Mouse (Mus musculus): Measurements from ENCODE around the gene Zdhhc18. TPM values are rescaled to one million over a fixed set of nuclear protein-coding genes. Genes with fewer than 3 reads are reported as not detected.

Gene Zdhhc18
- total RNA-seq, 1 experiment from 2014 or later = 20.8 TPM

DNA sequence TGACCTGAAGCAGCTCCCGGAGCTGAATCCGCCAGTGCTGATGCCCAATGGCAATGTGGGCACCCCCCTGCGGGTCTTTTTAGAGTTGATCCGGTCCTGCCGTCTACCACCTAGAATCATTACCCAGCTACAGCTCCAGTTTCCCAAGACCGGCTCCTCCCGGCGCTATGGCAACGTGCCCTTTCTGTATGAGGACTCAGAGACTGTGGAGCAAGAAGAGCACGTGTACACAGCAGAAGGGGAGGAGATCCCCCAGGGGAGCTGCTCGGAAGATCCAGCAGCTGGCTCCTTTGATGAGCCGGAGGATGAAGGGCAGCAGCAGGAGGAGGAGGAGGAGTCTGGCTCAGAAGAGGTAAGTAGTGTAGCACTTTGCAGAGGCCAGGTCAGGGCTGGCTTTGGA, 72.0 kb downstream of the Zdhhc18 start:
- ATAC-seq (replicated peaks; ENCODE audit: insufficient number of reproducible peaks, low FRiP score, low TSS enrichment, poor library complexity, severe bottlenecking) = no peak

DNA sequence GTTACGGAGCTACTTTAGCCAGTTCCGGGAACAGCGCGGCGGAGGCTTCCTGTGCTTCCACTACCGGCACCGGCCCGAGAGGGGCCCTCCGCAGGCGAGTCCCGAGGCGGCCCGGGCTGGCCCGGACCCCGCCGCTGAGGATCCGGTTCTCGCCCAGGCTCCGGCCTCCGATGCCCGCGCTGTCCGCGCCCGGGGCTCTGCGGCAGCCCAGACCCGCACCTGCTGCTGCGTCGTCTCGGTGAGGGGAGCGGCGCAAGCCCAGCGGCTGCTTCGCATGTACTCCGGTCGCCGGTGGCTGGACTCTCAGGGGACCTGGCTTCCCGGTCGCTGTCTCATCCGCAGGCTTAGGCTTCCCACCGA, 75.1 kb downstream of the Zdhhc18 start:
- ATAC-seq (replicated peaks; ENCODE audit: insufficient number of reproducible peaks, low FRiP score, low TSS enrichment, poor library complexity, severe bottlenecking) = no peak

DNA sequence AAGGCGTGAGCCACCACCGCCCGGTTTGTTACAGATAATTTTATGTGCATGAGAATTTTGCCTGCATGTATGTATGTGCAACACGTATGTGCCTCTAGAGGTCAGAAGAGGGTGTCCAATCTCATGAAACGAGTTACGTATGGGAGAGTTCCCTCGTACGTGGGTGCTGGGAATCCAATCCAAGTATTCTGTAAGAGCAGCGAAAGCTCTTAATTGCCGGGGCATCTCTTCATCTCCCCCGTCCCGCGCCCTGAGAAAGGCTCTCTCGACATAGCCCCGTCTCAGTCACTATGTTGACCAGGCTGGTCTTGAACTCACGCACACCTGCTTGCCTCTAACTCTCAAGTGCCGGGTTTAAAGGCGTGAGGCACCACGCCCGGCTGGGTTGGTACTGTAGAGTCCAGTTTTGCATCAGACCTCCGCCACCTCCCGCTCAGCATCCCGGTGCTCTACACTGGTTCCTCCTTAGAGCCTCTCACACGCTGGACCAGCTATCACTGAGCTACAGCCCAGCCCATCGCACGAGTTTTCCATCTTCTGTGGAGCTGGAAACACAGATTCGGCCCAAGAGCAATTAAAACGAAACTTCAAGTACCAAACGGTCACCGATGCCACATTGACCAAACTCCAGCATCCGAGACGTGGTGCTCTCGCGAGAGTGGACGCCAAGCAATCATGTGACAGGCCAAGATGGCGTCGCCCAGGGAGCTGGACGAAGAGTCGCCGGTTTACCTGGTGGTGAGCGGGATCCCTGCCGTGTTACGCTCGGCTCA, 75.7 kb downstream of the Zdhhc18 start, which contains the start of gene Gpatch3:
Gene Gpatch3 (plus strand): TSS at position 676 of the 773 bp plus-strand sequence.
- ATAC-seq (replicated peaks; ENCODE audit: insufficient number of reproducible peaks, low FRiP score, low TSS enrichment, poor library complexity, severe bottlenecking) = peak; percentile 97

DNA sequence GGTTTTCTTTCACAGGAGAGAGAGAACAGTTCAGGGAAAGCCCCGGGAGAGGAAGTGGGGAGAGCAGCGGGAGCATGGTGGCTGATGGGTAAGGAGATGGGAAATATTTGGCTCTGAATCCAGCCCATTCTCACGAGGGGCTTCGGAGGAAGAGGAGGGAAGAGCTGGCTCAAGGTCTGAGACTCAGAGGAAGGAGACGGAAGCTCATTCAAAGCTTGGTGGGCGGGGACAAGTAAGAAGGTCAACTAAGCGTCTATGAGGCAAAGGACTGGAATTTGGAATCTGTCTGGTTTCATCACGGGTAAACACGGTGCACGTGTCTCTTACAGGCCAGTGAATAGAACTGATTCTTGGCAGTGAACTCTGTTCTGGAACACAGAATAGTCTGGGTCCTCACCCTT, 79.9 kb downstream of the Zdhhc18 start:
- no peak for ATAC-seq (replicated peaks; ENCODE audit: insufficient number of reproducible peaks, low FRiP score, low TSS enrichment, poor library complexity, severe bottlenecking)

DNA sequence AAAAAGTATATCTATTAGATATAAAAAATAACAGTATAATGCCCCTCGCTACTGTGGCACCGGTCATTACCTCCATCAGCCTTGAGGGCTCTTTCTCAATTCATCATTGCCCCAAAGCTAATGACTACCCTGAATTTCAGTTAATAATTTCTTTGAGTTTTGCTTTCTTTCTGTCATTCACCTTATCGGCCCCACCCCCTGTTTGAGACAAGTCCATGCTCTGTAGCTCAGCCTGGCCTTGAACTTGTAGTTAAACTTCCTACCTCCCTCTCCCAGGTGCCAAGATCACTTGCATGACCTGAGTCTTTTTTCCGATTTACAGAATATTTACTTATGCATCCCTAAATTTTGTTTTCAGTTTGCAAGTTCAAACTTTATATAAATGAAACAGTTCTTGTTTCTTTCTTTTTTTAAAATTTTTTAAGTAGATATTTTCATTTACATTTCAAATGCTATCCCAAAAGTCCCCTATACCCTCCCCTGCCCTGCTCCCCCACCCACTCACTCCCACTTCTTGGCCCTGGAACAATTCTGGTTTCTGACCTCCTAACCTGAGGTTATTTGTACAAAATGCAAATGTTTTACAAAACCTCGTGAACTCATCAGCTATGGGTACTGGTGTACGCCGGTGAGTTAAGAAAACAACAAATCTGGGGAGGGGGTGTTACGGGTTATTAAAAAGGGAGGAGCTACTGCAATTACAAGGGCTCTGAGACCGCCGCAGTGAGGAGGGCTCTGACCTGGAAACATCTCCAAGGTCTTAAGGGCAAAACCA, 80.5 kb downstream of the Zdhhc18 start:
- ATAC-seq (replicated peaks; ENCODE audit: insufficient number of reproducible peaks, low FRiP score, low TSS enrichment, poor library complexity, severe bottlenecking) = no peak

DNA sequence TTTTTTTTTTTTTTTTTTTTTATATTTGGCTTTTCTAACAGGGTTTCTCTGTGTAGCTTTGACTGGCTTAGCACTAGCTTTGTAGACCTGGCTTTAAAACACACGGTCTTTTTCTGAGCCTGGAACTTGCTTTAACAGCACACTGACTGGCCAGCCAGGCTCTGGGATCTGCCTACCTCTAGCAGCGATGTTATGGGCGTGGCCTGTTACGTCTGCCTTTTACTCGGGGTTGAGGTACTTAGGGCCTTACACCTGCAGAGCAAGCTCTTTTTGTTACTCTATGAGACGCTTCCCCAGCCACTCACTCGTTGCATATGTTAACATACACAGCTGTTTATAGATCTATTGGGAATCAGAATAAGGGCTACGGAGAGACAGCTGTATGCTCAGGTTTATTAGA, 82.7 kb downstream of the Zdhhc18 start:
- no peak for ATAC-seq (replicated peaks; ENCODE audit: insufficient number of reproducible peaks, low FRiP score, low TSS enrichment, poor library complexity, severe bottlenecking)

DNA sequence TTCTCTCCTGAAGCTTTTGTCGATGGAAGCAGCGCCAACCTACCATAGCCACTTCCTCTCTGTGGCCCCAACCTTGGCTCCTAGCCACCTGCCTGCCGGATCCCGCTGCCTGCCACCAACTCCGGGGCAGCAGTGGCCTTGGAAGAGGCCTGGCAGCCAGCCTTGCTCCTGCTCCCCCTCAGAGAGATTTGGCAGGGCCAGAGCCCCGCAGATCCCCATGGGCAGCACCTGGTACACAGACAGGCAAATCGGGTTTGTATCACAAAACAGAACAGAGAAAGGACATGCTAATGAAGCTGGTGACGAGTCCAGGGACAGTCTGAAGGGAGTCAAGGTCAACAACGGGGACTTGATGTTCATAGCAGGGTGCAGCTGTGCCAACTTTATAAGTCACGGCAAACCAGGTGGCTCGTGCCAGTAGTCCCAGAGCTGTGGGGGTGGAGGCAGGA, 86.8 kb downstream of the Zdhhc18 start:
- ATAC-seq (replicated peaks; ENCODE audit: insufficient number of reproducible peaks, low FRiP score, low TSS enrichment, poor library complexity, severe bottlenecking) = 0 out of 2 replicates have a peak, but pooled peaks have one; percentile 9

DNA sequence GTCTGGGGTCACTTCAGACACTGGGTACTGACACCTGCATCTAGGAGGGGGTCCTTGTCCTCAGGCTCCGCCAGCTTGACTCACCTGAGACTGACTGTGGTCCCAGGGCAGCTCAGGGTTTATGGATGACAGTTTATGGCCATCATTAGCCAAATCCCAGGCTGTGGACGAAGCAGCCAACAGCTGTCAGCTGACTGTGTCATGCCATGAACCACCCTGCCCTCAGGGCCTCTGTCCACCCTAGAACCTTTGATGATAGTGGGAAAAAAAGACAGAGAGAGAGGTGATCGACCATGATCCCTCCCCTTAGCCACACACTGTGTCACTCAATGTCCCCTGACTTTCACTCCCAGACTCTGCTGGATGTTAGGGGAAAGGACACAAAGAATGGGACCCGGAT, 88.3 kb downstream of the Zdhhc18 start:
- no peak for ATAC-seq (replicated peaks; ENCODE audit: insufficient number of reproducible peaks, low FRiP score, low TSS enrichment, poor library complexity, severe bottlenecking)

DNA sequence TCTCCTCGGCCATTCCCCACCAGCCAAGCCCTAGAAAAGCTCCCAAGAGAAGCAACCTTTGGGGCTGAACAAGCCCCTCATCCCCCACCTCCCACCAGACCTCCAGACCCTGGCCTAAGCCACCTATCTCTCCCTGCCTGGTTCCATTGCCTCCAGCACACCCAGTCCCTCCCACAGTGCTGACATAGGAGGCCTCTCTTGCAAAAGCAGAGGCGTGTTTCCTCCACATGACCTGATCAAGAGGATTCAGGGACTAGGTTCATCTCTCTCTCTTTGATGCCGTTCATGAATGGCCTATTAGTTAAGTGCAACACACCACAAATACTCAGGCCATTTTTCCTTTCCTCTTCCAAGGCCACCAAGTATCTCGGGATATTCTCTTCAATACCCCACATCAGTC, 90.1 kb downstream of the Zdhhc18 start:
- ATAC-seq (replicated peaks; ENCODE audit: insufficient number of reproducible peaks, low FRiP score, low TSS enrichment, poor library complexity, severe bottlenecking) = no peak

DNA sequence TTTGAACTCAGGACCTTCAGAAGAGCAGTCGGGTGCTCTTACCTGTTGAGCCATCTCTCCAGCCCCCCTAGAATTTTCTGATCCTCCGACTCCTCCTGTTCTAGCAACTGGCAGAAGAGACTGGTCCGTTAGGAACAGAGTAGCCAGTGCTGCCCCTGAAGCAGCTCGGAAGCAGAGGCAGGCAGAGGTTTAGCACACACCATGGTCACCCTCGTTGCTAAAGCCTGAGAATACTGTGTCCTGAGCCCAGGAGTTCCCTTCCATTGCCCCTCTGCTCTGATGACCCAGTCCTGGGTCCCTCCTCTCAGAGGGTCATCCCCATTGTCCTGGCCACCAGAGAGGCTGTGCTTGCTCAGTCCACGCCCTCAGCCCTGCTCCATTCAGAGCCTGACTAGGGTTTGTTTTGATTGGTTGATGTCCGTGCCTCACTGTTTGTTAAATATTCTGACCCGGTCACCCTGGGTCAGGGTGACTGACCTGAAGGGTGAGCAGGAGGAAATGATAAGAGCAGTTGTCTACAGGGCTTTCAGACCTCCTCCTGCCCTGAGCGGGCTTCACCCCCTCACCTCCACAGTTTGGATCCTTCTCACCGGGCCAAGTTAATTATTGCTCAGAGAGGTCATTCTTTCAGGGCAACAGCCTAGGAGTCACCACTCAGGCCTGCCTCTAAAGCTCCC, 92.8 kb downstream of the Zdhhc18 start:
- ATAC-seq (replicated peaks; ENCODE audit: insufficient number of reproducible peaks, low FRiP score, low TSS enrichment, poor library complexity, severe bottlenecking) = no peak

Other genes starting within 250 kb of the Zdhhc18 start
- not detected in 3 replicates for gene Tent5b, start 170.0 kb downstream of the Zdhhc18 start, total RNA-seq (2017)
- gene Trnp1, start 151.6 kb downstream of the Zdhhc18 start, total RNA-seq (2017) = not detected in 3 replicates
- gene Kdf1, start 131.2 kb downstream of the Zdhhc18 start, total RNA-seq (2017) = not detected in 3 replicates
- 88.6 to 116 TPM (median 99.8 TPM) in 3 replicates for gene Nudc, start 104.2 kb downstream of the Zdhhc18 start, total RNA-seq (2017)
- gene Nr0b2, start 96.8 kb downstream of the Zdhhc18 start, total RNA-seq (2017) = not detected in 3 replicates
- 30.9 to 41.9 TPM (median 32.6 TPM) in 3 replicates for gene Gpatch3, start 75.4 kb downstream of the Zdhhc18 start, total RNA-seq (2017)
- 6.9 to 18.7 TPM (median 16.5 TPM) in 3 replicates for gene Gpn2, start 65.8 kb downstream of the Zdhhc18 start, total RNA-seq (2017)
- gene Sfn, start 48.0 kb downstream of the Zdhhc18 start, total RNA-seq (2017) = 6.3 to 20.1 TPM (median 7.1 TPM) in 3 replicates
- gene Pigv, start 22.5 kb upstream of the Zdhhc18 start, total RNA-seq (2017) = 3.5 to 16.0 TPM (median 5.7 TPM) in 3 replicates
- 30.6 to 80.8 TPM (median 34.0 TPM) in 3 replicates for gene Arid1a, start 106.6 kb upstream of the Zdhhc18 start, total RNA-seq (2017)
- gene Rps6ka1, start 237.6 kb upstream of the Zdhhc18 start, total RNA-seq (2017) = 122 to 151 TPM (median 138 TPM) in 3 replicates